ENCODE assay signal across 7 mouse cellular contexts in genomic region chr1:193315705-193316357, GRCm38 (mm10). TPM values are rescaled to one million over a fixed set of nuclear protein-coding genes. Genes with fewer than 3 reads are reported as not detected.
A peak's percentile ranks its signal among the peaks of the same experiment; 100 is the strongest.
DNase-seq lines count a peak whose midpoint lies in the region; ATAC-seq lines count a peak whose summit lies in the region.

No protein-coding gene starts in this region.

- ATAC-seq in heart, embryonic 12.5 days (ENCODE audit: insufficient number of reproducible peaks, low FRiP score), result peak; percentile 67
- no peak for ATAC-seq in megakaryocyte progenitor cell, adult 5-6 weeks (replicated peaks; ENCODE audit: poor library complexity)

- no peaks in the 10 kb centered on the region for H3K36me3 ChIP-seq in heart, embryonic 12.5 days

- H3K4me3 ChIP-seq in heart, embryonic 12.5 days, result no peak overlapping the region

- H3K27me3 ChIP-seq in heart, embryonic 12.5 days (replicated peaks), result no peaks in the 10 kb centered on the region

- H3K4me2 ChIP-seq in heart, embryonic 12.5 days, result no peak overlapping the region

- 22% methylated on average over 5 of the region's 5 CpGs for WGBS in heart, embryonic 12.5 days

- peaks cover 67% of the 10 kb centered on the region for H3K4me1 ChIP-seq in heart, embryonic 12.5 days (replicated peaks)

- H3K9me3 ChIP-seq in heart, embryonic 12.5 days (replicated peaks), result no peaks in the 10 kb centered on the region

- DNase-seq in right cerebral cortex, adult 2 months (ENCODE audit: low spot score in 2 of 2), result peak; percentile 46 to 50
- DNase-seq in right cerebral cortex, postnatal 25 days, result no peak
- peak; percentile 94 for DNase-seq in cerebellum, postnatal 14 days
- DNase-seq in kidney, postnatal 25 days, result peak; percentile 76 to 87
- peak; percentile 66 for DNase-seq in ovary, postnatal 14 days (ENCODE audit: low spot score)

- peak overlapping the region; percentile 96 for H3K27ac ChIP-seq in heart, embryonic 12.5 days (ENCODE audit: poor library complexity, severe bottlenecking)

- no peak overlapping the region for H3K9ac ChIP-seq in heart, embryonic 12.5 days

RNA-seq across cellular contexts. Expression of gene G0s2, which starts 42.8 kb away (rescaled TPM):
- polyA plus RNA-seq in heart, embryonic 12.5 days (2016; fragmentation: Nextera tagmentation; extraction: Ambion mirVana), result 36.5 and 38.2 TPM in 2 replicates
- total RNA-seq in megakaryocyte progenitor cell, adult 5-6 weeks (2015), result 9.3 and 11.9 TPM in 2 replicates
- total RNA-seq in megakaryocyte progenitor cell, adult 5-6 weeks (2017), result 14.2 and 27.8 TPM in 2 replicates

RNA-seq across cellular contexts. Expression of gene Hsd11b1, which starts 52.0 kb away (rescaled TPM):
- 1.5 TPM in 2 replicates for polyA plus RNA-seq in heart, embryonic 12.5 days (2016; fragmentation: Nextera tagmentation; extraction: Ambion mirVana)
- 74.0 and 84.4 TPM in 2 replicates for total RNA-seq in megakaryocyte progenitor cell, adult 5-6 weeks (2015)
- 34.5 and 39.9 TPM in 2 replicates for total RNA-seq in megakaryocyte progenitor cell, adult 5-6 weeks (2017)

RNA-seq across cellular contexts. Expression of gene Camk1g, which starts 54.3 kb away (rescaled TPM):
- polyA plus RNA-seq in heart, embryonic 12.5 days (2016; fragmentation: Nextera tagmentation; extraction: Ambion mirVana), result 6.9 and 7.1 TPM in 2 replicates
- total RNA-seq in megakaryocyte progenitor cell, adult 5-6 weeks (2015), result not detected in 2 replicates
- total RNA-seq in megakaryocyte progenitor cell, adult 5-6 weeks (2017), result not detected in 2 replicates
